Mouse (Mus musculus): Measurements from ENCODE around the gene Man2a2.

Man2a2 gene

GRCm38 (mm10) chr7:80372166-80372565 is 991 bp upstream of the Man2a2 start:
- in situ Hi-C loops (cut with MboI) = loop anchor here (5.0 to 10.0 kb wide), 2 partner anchors 35 to 227 kb away; no protein-coding TSS in a partner anchor

GRCm38 (mm10) chr7:80370649-80371040 is 530 bp downstream of the Man2a2 start:
- in situ Hi-C loops (cut with MboI) = loop anchor here (5.0 to 10.0 kb wide), 2 partner anchors 33 to 226 kb away; no protein-coding TSS in a partner anchor

- in situ Hi-C loops (cut with MboI) = loop anchor here (5.0 to 10.0 kb wide), 2 partner anchors 33 to 225 kb away; no protein-coding TSS in a partner anchor
Measured at GRCm38 (mm10) chr7:80369967-80370431, 1.2 kb downstream of the Man2a2 start.

- in situ Hi-C loops (cut with MboI) = no loop called here
Measured at GRCm38 (mm10) chr7:80369461-80369860, 1.7 kb downstream of the Man2a2 start.

GRCm38 (mm10) chr7:80368635-80369421 is 2.3 kb downstream of the Man2a2 start:
- in situ Hi-C loops (cut with MboI) = no loop called here

- in situ Hi-C loops (cut with MboI) = no loop called here
Measured at GRCm38 (mm10) chr7:80368009-80368408, 3.2 kb downstream of the Man2a2 start.

GRCm38 (mm10) chr7:80367232-80367631 is 3.9 kb downstream of the Man2a2 start:
- in situ Hi-C loops (cut with MboI) = no loop called here

GRCm38 (mm10) chr7:80365759-80366158 is 5.4 kb downstream of the Man2a2 start:
- in situ Hi-C loops (cut with MboI) = no loop called here

GRCm38 (mm10) chr7:80360435-80360834 is 10.7 kb downstream of the Man2a2 start:
- in situ Hi-C loops (cut with MboI) = no loop called here

- in situ Hi-C loops (cut with MboI) = no loop called here
Measured at GRCm38 (mm10) chr7:80358039-80358438, 13.1 kb downstream of the Man2a2 start.

GRCm38 (mm10) chr7:80357156-80357555 is 14.0 kb downstream of the Man2a2 start:
- in situ Hi-C loops (cut with MboI) = no loop called here

- in situ Hi-C loops (cut with MboI) = no loop called here
Measured at GRCm38 (mm10) chr7:80356351-80356750, 14.8 kb downstream of the Man2a2 start.

GRCm38 (mm10) chr7:80352920-80353319 is 18.3 kb downstream of the Man2a2 start:
- in situ Hi-C loops (cut with MboI) = no loop called here

GRCm38 (mm10) chr7:80350808-80351207 is 20.4 kb downstream of the Man2a2 start:
- in situ Hi-C loops (cut with MboI) = no loop called here

- in situ Hi-C loops (cut with MboI) = no loop called here
Measured at GRCm38 (mm10) chr7:80347670-80348586, 23.2 kb downstream of the Man2a2 start.

GRCm38 (mm10) chr7:80346830-80347229 is 24.3 kb downstream of the Man2a2 start:
- in situ Hi-C loops (cut with MboI) = no loop called here

GRCm38 (mm10) chr7:80346173-80346572 is 25.0 kb downstream of the Man2a2 start:
- in situ Hi-C loops (cut with MboI) = no loop called here

- in situ Hi-C loops (cut with MboI) = no loop called here
Measured at GRCm38 (mm10) chr7:80343270-80344018, 27.7 kb downstream of the Man2a2 start.

GRCm38 (mm10) chr7:80342858-80343257 is 28.3 kb downstream of the Man2a2 start, which contains the start of gene Hddc3:
Gene Hddc3, plus strand, starts transcription at chr7:80343104.
- in situ Hi-C loops (cut with MboI) = no loop called here

- in situ Hi-C loops (cut with MboI) = no loop called here
Measured at GRCm38 (mm10) chr7:80341793-80342192, 29.4 kb downstream of the Man2a2 start.

GRCm38 (mm10) chr7:80340793-80341192 is 30.4 kb downstream of the Man2a2 start, which contains the start of gene Unc45a:
Gene Unc45a, minus strand, starts transcription at chr7:80341005.
- in situ Hi-C loops (cut with MboI) = no loop called here

Measured in mature B cell (primary cell).